Mouse (Mus musculus): Measurements from ENCODE around the gene Atxn7.

GRCm38 (mm10) chr14:14009712-14010111 is 48.5 kb downstream of the Atxn7 start:
- TF ChIP-seq GATA1 (IDR thresholded peaks at IDR 0.05; ENCODE audit: borderline replicate concordance, low read length) (no peak), CTCF (IDR thresholded peaks at IDR 0.05; ENCODE audit: low read depth, low read length) (no peak), TAL1 (conservative IDR thresholded peaks at IDR 0.05; ENCODE audit: low read depth, low read length) (no peak), POLR2AphosphoS5 (IDR thresholded peaks at IDR 0.05; ENCODE audit: insufficient replicate concordance, low read depth, low read length) (no peak), GATA2 (IDR thresholded peaks at IDR 0.05; ENCODE audit: borderline replicate concordance, low read depth, low read length) (no peak)

Measured in G1E (cell line).